Mouse (Mus musculus) left cerebral cortex, adult 2 months (tissue): ENCODE data around the gene Frmd7. TPM values are rescaled to one million over a fixed set of nuclear protein-coding genes. Genes with fewer than 3 reads are reported as not detected.

Experiments used
- DNase-seq, 2 experiments: peaks; one replicate each; pipeline ENCODE4 v3.0.0; 2021 to 2022; ENCODE audit warnings: low spot score in 2 of 2, mixed read lengths in 1 of 2; ENCODE audit errors: extremely low spot score in 1 of 2
- H3K27ac ChIP-seq: fragments of 200-600 bp; 2 replicates; pipeline ENCODE4 v1.8.1; 2022
- H3K4me3 ChIP-seq: fragments of 200-600 bp; 2 replicates; pipeline ENCODE4 v1.8.1; 2022
- CTCF ChIP-seq: fragments of 200-600 bp; IDR thresholded peaks from 2 replicates; pipeline ENCODE4 v1.8.1; 2022; ENCODE audit warnings: antibody characterized with exemption, mild to moderate bottlenecking, moderate library complexity
- intact Hi-C: fragments of 180-260 bp; cut with DNase I; formaldehyde crosslinking; loops from one replicate; pipeline ENCODE4 v1.15.1; 2025
- total RNA-seq, 2 experiments: library from RNA; stranded (reverse); gene quantifications; 2 replicates each; pipeline ENCODE4 v1.2.3; 2021

Frmd7 gene
- total RNA-seq, 2 experiments from 2014 or later = 0.27 to 1.3 TPM

DNA sequence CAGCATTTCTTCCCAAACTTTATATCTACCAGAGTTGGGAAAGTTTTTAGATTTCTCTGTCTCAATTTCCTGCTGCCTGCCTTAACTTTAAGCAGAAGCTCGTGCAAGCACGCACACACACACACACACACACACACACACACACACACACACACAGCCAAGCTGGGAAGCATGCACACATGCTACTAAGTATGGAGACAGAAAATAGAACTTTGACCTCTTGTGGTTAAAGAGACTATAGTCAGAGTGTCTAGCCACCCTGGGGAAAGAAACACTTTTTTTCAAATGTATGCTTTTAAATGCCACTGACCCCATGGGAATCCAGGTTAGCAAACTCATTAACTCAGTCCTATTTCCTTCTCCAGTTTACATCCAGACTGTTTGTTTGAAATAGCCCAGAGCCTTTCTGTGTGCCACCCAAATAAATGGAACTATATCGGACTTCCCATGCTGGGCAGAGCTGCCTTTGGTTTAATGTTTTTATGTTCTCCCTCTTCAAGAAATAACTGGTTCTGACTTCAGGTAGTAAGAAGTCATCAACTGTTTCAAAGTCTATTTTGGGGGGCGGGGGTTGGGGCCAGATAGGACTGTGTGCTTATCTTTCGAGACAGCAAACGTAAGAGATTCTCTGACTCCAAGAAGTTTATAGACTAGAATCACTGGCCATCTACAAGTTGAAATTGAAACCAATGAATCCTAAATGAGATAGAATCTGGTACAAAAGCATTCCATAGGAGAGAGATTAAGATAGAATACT, 91.9 kb downstream of the Frmd7 start:
- no peak for DNase-seq
- no peak for TF ChIP-seq CTCF
- intact Hi-C loops = no loop called here
- no peak overlapping the region for H3K27ac ChIP-seq
- H3K4me3 ChIP-seq = no peak overlapping the region

Other genes with a start within 250 kb of the Frmd7 start
- gene Stk26, start 101.7 kb downstream of the Frmd7 start, total RNA-seq = 1 to 10 TPM; 3.4 to 4.0 TPM
- gene Rap2c, start 75.3 kb upstream of the Frmd7 start, total RNA-seq = 10 to 100 TPM; 27.0 to 28.7 TPM